Mouse (Mus musculus): ENCODE results near the gene Zfp580.

DNA sequence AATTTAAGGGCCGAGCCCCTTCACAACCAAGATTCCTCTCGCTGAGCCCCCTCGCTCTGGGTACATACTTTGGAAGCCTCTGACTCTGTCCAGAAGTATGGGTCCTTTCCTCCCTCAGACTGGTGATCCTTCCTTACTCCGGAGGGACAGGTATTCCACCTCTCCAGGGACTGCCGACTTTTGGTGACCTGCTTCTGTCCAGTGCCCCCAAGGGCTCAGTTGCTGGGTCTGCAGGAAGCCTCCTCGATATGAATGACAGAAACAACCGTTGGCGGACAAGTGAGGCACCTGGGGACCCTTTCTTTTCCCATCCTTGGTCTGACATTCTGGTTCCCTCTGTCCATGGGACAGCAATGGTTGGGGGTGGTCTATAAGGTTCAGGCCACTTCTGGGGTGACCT, 6.0 kb downstream of the Zfp580 start:
- TF ChIP-seq CTCF (IDR thresholded peaks at IDR 0.05; ENCODE audit: low read depth, low read length) (no peak), POLR2A (IDR thresholded peaks at IDR 0.05; ENCODE audit: insufficient read depth, low read length) (no peak)
